Mouse (Mus musculus): ENCODE measurements around the gene Mad1l1.

Gene Mad1l1

GRCm38 (mm10) chr5:140217083-140217482 is 104.3 kb downstream of the Mad1l1 start:
- no peak for DNase-seq (ENCODE audit: low read depth)

GRCm38 (mm10) chr5:140215471-140216087 is 105.8 kb downstream of the Mad1l1 start:
- DNase-seq (ENCODE audit: low read depth) = no peak

DNA sequence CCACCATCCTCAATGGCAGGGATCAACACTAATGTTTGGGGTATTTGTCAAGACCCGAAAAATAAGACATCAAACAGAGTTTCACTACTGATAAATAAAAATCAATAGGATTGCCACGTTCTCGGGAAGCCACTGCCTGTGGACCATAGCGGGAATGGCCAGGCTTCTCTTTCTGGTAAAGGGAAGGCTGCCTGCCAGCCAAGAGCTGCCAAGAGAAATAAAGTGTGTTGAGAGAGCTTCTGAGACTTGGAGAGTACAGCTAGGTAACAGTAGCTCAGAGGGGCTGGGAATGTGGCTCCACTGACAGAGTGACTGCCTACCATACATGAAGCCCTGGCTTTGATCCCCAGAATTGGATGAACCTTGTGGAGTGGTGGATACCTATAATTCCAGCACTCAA is 108.4 kb downstream of the Mad1l1 start:
- no peak for DNase-seq (ENCODE audit: low read depth)

GRCm38 (mm10) chr5:140210417-140211184 is 110.8 kb downstream of the Mad1l1 start:
- no peak for DNase-seq (ENCODE audit: low read depth)

- DNase-seq (ENCODE audit: low read depth) = peak; percentile 88
Observed at GRCm38 (mm10) chr5:140208743-140209409, 112.5 kb downstream of the Mad1l1 start.

GRCm38 (mm10) chr5:140206726-140207703 is 114.3 kb downstream of the Mad1l1 start:
- DNase-seq (ENCODE audit: low read depth) = peak; percentile 73

DNA sequence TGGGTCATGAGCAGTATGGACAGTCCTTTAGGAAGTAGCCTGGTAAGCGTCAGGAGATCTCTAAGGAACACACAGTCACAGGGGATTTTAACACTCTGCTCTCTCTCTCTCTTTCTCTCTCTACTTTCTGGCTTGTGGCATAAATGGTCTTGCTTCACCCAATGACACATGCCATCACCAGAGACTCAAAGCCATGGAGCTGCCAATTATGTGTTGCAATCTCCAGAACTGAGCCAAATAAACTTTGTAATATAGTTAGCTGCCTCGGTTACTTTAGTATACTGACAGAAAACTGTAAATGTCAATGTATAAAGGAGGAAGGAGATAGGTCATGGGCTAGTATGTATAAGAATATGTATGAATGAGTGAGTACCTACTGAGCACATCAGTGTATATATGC is 115.4 kb downstream of the Mad1l1 start:
- peak; percentile 73 for DNase-seq (ENCODE audit: low read depth)

GRCm38 (mm10) chr5:140204465-140204864 is 116.9 kb downstream of the Mad1l1 start:
- DNase-seq (ENCODE audit: low read depth) = no peak

DNA sequence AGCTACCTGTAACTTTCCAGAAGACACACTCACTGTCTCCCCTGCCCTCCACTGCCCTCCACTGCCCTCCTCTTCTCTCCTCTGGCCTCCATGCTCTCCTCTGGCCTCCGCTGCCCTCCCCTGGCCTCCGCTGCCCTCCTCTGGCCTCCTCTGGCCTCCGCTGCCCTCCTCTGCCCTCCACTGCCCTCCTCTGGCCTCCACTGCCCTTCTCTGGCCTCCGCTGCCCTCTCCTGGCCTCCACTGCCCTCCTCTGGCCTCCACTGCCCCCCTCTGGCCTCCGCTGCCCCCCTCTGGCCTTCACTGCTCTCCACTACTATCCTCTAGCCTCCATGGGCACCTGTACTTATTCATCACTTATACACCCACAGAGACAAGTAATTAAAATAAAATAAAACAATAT is 117.3 kb downstream of the Mad1l1 start:
- no peak for DNase-seq (ENCODE audit: low read depth)

DNA sequence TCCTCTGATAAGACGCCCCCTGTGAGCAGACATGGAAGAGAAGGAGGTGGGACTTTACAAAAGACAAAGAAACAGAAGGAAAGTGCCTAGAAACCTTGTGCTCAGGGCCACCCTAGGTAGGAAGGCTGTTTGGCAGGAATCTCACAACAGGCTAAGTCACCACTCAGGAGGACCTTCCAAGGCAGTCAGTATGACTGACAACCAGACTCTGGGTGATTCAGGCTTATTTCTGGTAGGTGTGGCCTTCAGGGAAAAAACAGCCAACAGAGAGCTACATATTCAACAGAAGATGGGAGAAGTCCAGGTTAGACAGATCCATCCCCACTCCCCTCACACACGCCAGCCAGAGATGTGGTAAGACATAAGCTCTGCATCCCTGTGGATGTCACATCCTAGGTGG is 118.9 kb downstream of the Mad1l1 start:
- no peak for DNase-seq (ENCODE audit: low read depth)

DNA sequence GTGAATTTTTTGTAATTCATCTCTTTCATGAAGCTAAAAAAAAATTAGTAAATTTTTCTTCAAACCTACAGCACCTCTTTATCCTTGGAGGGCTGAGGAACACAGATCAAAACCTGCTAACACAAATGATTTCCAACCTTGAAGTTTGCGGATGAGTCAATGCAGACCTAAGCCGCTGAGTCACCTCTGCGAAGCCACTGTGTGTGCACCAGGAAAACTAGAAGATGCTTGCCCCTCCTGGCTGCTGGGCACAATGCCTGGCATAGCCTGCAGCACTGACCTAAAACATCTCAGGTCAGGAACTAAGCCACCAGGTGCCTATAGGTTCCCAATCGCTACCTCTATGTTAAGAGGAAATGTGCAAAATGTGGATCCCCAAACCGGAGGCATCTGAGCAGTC is 119.8 kb downstream of the Mad1l1 start:
- DNase-seq (ENCODE audit: low read depth) = no peak

GRCm38 (mm10) chr5:140201109-140201508 is 120.2 kb downstream of the Mad1l1 start:
- no peak for DNase-seq (ENCODE audit: low read depth)

- peak; percentile 59 for DNase-seq (ENCODE audit: low read depth)
Observed at GRCm38 (mm10) chr5:140197705-140198104, 123.6 kb downstream of the Mad1l1 start.

- no peak for DNase-seq (ENCODE audit: low read depth)
Observed at GRCm38 (mm10) chr5:140196446-140196845, 124.9 kb downstream of the Mad1l1 start.

GRCm38 (mm10) chr5:140194173-140194572 is 127.2 kb downstream of the Mad1l1 start:
- peak; percentile 20 for DNase-seq (ENCODE audit: low read depth)

GRCm38 (mm10) chr5:140191539-140191938 is 129.8 kb downstream of the Mad1l1 start:
- DNase-seq (ENCODE audit: low read depth) = no peak

DNA sequence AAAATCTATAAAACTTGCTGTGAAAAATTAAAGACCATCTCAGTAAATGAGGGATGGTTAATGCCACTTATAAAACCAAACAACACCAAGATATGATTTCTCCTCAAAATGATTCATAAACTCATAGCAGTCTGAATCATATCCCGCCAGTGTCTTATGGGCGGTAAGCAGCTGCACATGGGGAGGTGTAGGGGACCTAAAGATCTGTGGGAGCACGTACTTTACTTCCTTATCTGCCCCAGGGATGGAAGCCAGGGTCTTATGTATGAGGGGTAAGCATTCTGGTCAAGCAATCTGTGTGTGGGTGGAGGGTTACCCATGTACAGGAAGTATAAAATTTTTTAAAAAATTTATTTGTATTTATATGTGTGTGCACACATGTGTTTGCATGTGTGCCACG is 135.0 kb downstream of the Mad1l1 start:
- no peak for DNase-seq (ENCODE audit: low read depth)

DNA sequence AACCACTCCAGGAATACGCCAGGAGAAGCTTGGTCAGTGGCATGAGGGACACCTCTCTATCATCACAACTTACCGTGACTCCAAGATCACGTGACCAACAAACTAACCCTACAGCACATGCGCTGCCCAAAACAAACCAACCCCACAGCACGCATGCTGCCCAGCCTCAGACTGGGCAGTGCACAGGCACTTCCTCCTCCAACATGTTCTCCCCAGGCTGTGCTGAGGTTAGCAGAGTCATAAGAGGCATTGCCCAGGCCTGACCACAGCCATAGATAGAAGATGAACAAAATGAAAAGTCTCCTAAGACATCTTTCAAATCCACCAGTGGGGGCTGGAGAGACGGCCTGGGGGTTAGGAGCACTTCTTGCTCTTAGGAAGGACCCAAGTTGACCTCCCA is 135.6 kb downstream of the Mad1l1 start:
- peak; percentile 38 for DNase-seq (ENCODE audit: low read depth)

DNA sequence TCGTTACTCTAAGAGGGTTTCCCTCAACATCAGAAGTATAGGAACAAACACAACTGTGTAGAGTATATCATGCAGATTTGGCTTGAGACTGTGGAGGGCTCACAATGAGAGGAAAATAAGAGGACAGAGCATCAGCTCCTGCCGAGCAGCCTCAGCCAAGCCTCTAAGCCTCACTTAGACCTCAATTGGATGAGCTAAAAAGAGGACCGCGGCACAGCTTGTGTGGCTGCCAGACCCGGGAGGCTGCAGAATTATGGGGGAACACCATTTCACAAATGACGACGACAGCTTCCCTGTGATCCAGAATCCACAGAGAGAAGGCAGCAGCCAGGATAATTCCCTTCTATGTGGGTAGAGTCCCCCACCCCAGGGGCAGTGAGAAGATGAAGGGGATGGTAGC is 138.0 kb downstream of the Mad1l1 start:
- no peak for DNase-seq (ENCODE audit: low read depth)

- no peak for DNase-seq (ENCODE audit: low read depth)
Observed at GRCm38 (mm10) chr5:140182351-140182750, 139.0 kb downstream of the Mad1l1 start.

- DNase-seq (ENCODE audit: low read depth) = no peak
Observed at GRCm38 (mm10) chr5:140180016-140180415, 141.3 kb downstream of the Mad1l1 start.
